Mouse (Mus musculus) layer of hippocampus, adult 2 months (tissue): Measurements from ENCODE around the gene Trmt13. TPM values are rescaled to one million over a fixed set of nuclear protein-coding genes. Genes with fewer than 3 reads are reported as not detected.

Source experiments
- DNase-seq, 2 experiments: peaks; one replicate each; pipeline ENCODE4 v3.0.0; 2022; ENCODE audit warnings: low spot score in 2 of 2
- H3K27ac ChIP-seq: fragments of 200-600 bp; 2 replicates; pipeline ENCODE4 v1.8.1; 2022
- H3K4me3 ChIP-seq: fragments of 200-600 bp; 2 replicates; pipeline ENCODE4 v1.8.1; 2022; ENCODE audit warnings: mild to moderate bottlenecking
- CTCF ChIP-seq: fragments of 200-600 bp; conservative IDR thresholded peaks from 2 replicates; pipeline ENCODE4 v1.8.1; 2022; ENCODE audit warnings: antibody characterized with exemption, mild to moderate bottlenecking, moderate library complexity
- total RNA-seq, 2 experiments: library from RNA; stranded (reverse); gene quantifications; 2 replicates each; pipeline ENCODE4 v1.2.3; 2021

Trmt13 gene
- total RNA-seq, 2 experiments from 2014 or later = 17.9 to 24.4 TPM

DNA sequence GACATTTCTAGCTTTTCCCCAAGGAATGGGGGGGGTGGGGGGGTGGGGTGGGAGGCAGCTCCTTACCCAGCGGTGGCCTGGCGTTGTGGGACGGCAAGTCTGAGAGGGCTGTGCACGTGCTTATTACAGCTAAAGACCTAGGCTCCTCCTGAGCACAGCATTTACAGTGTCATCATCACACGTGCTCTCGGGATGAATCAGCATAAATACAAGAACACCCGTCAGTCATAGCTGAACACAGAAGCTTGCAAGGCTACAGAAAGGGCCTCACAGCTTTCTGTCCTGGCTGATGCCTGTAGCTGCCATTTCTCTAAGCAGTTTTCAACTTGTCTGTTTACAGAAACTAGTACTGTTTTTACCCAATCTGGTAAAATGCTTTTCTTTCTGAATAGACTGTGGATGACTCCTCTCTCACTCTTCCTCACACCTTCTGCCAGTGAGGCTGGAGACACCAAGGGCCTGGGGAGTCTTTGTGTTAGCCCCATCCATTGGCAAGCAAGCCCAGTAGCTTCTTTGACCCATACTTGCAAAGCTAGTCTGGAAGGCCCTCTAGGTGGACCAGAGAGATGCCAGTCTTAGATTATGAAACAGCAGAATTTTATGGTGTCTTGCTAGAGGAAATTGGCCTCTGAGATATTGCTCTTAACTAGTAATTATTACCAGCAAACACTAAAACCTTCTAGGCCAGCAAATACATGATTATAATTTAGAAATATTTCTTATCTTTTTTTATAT is 6.4 kb upstream of the Trmt13 start:
- Histone ChIP-seq H3K4me3 (no peak overlapping the region), H3K27ac (peak overlapping the region; percentile 21; the same call in 1 of the 2 replicates)
- no peak for DNase-seq
- no peak for TF ChIP-seq CTCF

DNA sequence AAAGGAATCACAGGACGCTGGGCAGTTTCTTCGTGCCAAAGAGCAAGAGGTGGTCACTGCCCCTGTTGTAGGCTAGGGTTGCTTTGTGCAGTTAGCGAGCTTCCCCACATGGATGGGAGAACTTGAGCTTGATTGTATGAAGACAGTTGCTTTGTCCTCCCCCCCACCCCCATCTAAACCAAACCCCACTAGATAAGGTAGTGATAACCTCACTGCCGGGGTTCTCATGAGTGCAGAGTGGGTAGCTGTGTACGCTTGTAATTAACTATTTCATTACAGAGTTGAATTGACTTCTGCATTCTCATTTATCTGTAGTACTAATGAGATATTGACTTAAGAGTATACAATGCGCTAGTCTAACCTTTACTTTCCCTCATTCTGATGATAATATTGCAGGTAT is 4.5 kb upstream of the Trmt13 start:
- no peak for TF ChIP-seq CTCF
- no peak overlapping the region for H3K4me3 ChIP-seq
- peak overlapping the region; percentile 55 for H3K27ac ChIP-seq
- no peak for DNase-seq

DNA sequence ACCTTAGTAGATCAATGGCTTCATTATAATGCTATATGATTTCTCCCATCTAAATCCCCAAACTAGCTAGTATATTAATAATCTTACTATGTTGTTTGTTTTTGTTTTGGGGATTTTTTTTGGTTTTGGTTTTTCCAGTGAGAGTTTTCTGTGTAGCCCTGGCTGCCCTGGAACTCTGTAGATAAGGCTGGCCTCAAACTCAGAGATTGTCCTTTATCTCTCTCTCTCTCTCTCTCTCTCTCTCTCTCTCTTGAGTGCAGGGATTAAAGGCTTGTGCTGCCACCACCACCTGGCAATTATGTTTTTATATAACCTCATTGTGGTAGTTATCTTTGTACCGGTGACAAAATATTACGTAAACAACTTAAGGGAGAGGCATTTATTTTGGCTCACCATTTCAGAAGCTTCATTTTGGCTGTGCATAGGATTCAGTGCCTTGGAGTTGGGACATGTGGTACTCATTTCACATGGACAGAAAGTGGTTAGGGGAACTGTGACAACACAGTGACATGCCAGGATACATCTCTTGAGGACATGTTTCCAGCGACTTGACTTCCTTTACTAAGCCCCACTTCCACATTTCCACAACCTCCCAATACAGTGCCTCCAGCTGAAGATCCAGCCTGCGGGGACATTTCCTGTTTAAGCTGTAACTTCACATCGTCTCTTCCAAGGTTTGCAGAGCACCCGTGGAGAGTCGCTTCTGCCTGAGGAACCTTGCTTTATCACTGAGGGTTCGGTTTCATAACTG is 1.1 kb upstream of the Trmt13 start:
- peak overlapping the region; percentile 88 for H3K27ac ChIP-seq
- DNase-seq = no peak
- no peak for TF ChIP-seq CTCF
- H3K4me3 ChIP-seq = no peak overlapping the region

- no peak overlapping the region for H3K27ac ChIP-seq
- no peak for DNase-seq
- H3K4me3 ChIP-seq = no peak overlapping the region
- TF ChIP-seq CTCF = no peak
These were observed 9.8 kb downstream of the Trmt13 start for GRCm38 (mm10) chr3:116604570-116604969.

- DNase-seq = no peak
- Histone ChIP-seq H3K4me3 (no peak overlapping the region), H3K27ac (no peak overlapping the region)
- no peak for TF ChIP-seq CTCF
These were observed 12.6 kb downstream of the Trmt13 start for GRCm38 (mm10) chr3:116601781-116602180.

DNA sequence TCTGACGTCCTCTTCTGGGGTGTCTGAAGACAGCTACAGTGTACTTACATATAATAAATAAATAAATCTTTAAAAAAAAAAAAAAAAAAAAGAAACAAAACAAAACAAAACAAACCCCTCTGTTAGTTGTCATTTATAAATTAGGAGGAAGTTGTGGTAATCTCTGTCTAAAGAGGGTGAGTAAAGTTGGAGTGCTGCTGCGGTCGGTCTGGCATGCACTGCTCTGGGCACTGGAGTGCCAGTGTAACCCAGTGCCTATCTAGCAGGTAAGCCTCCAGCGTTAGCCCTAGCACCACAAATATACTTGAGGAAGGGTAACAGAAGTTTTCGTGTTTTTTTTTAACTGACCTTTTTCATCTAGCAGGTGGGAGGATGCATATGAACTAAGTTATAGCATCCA is 13.4 kb downstream of the Trmt13 start:
- no peak for TF ChIP-seq CTCF
- Histone ChIP-seq H3K4me3 (no peak overlapping the region), H3K27ac (no peak overlapping the region)
- DNase-seq = no peak

DNA sequence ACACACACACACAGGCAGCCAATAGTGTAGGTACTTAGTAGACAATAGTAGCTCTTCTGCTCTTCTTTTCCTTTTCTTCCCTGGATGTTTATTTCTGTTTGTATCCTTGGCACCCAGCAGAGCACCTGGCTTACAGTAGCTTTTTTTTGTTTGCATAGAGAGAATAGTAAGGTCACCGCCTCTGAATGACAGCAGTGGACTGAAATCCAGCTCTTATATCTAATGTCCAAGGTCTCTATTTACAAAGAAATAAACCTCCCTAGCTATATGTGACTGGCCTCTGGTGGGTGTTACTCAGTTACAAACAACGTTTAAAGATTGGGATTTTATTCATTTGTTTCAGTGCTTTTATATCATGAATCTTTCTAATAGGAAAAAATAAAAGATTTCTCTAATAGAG is 14.7 kb downstream of the Trmt13 start:
- DNase-seq = no peak
- Histone ChIP-seq H3K4me3 (no peak overlapping the region), H3K27ac (no peak overlapping the region)
- TF ChIP-seq CTCF = no peak

GRCm38 (mm10) chr3:116595603-116595991 is 18.8 kb downstream of the Trmt13 start:
- H3K4me3 ChIP-seq = peak overlapping the region; percentile 72
- TF ChIP-seq CTCF = no peak
- peak overlapping the region; percentile 96; the same call in 1 of the 2 replicates for H3K27ac ChIP-seq
- DNase-seq = no peak

DNA sequence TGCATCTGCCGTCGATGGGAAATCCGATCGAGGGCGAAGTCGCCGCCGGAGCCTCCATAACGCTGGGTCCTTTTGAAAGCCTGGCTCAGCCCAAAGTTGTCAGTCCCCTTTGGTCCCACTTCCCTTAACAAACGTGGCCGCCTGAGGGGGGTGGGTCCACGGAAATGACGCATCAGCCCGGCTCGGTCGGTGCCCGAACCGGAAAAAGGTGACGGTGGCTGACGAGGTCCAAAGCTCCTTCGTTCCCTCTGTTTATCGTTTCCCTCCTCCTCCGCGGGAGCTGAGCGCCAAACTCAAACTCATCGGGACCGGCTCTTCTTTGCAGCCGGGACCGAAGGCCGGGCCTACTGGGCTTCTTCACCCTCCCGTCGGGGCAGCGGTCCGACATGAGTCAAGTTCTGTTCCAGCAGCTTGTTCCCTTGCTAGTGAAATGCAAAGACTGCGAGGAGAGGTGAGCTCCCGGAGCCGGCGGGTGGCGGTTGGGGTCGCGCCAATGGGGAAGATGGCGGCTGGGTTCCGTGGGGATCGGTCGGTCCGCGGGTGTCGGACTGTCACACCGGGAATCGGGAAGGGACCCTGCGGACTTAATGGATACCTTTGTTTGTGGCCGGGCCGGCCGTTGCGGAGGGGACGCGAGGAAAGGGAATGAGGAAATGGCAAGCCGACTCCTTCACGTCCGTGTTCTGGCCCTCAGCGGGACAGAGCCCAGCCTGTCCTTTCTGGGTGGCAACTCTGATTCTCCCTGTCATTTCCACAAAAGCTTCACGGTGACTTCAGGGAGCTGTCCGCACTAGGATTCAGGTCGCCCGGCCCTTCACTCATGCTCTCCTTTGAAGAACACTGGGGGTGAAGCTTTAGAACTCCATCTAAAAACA is 19.4 kb downstream of the Trmt13 start, which contains the start of gene Sass6:
Sass6 (plus strand) TSS at position 255 of the 875 bp plus-strand sequence.
- H3K27ac ChIP-seq = peak within 1 kb of the TSS; percentile 96
- TF ChIP-seq CTCF = no peak
- H3K4me3 ChIP-seq = peak within 1 kb of the TSS; percentile 72
- peak; percentile 97 to 99 for DNase-seq

- peak overlapping the region; percentile 96 for H3K27ac ChIP-seq
- peak; percentile 70 for TF ChIP-seq CTCF
- peak overlapping the region; percentile 72 for H3K4me3 ChIP-seq
- peak in 1 of 2 experiments; percentile 48 for DNase-seq
These were observed 20.2 kb downstream of the Trmt13 start for GRCm38 (mm10) chr3:116594076-116594727.

- DNase-seq = peak in 1 of 2 experiments; percentile 23
- Histone ChIP-seq H3K27ac (no peak overlapping the region), H3K4me3 (no peak overlapping the region)
- TF ChIP-seq CTCF = no peak
These were observed 32.2 kb downstream of the Trmt13 start for GRCm38 (mm10) chr3:116582201-116582600.

DNA sequence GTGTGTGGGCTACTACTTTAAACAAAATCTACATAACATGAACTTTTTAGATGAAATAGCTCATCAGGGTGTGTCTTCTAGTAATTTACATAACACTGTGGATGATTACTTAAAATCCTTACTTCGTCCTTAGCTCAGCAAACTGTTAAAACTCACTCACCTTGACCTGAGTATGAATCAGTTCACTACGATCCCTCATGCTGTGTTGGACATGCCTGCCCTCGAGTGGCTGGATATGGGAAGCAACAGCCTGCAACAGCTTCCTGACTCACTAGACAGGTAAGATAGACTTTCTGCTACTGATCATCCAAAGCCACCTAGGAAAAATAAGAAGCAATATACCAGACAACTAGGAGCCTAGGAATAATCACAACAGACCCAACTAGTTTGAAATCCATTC is 37.1 kb downstream of the Trmt13 start:
- Histone ChIP-seq H3K4me3 (no peak overlapping the region), H3K27ac (no peak overlapping the region)
- peak; percentile 60 for TF ChIP-seq CTCF
- no peak for DNase-seq

- TF ChIP-seq CTCF = no peak
These were observed 43.8 kb downstream of the Trmt13 start for GRCm38 (mm10) chr3:116570628-116571027.

More at GRCm38 (mm10) chr3:116570628-116571027, 43.8 kb downstream of the Trmt13 start:
- DNase-seq = no peak
- Histone ChIP-seq H3K4me3 (no peak overlapping the region), H3K27ac (no peak overlapping the region)
